Mouse (Mus musculus) forebrain, embryonic 16.5 days (tissue): ENCODE data around the gene Adamts10. TPM values are rescaled to one million over a fixed set of nuclear protein-coding genes. Genes with fewer than 3 reads are reported as not detected.

Experiments used
- polyA plus RNA-seq: library from polyadenylated mRNA; unstranded; fragments of >200 nt; fragmentation: Nextera tagmentation; extraction: Ambion mirVana; gene quantifications from 2 replicates; pipeline ENCODE4 v1.2.1, GENCODE M21; 2015

Gene Adamts10
- polyA plus RNA-seq, 1 experiment from 2014 or later: 49.8 TPM

Other genes starting within 250 kb of the Adamts10 start
- gene Zfp955b, start 234.7 kb upstream of the Adamts10 start, polyA plus RNA-seq: 23.8 and 24.4 TPM in 2 replicates
- 20.9 and 25.9 TPM in 2 replicates for gene Zfp81, start 165.3 kb upstream of the Adamts10 start, polyA plus RNA-seq
- gene Zfp101, start 129.6 kb upstream of the Adamts10 start, polyA plus RNA-seq: 21.0 and 24.2 TPM in 2 replicates
- 0.20 TPM in 1 of 2 replicates, not detected in the other for gene Actl9, start 91.3 kb upstream of the Adamts10 start, polyA plus RNA-seq
- gene Myo1f, start 31.5 kb downstream of the Adamts10 start, polyA plus RNA-seq: 1.9 and 2.0 TPM in 2 replicates
- gene Zfp414, start 104.9 kb downstream of the Adamts10 start, polyA plus RNA-seq: 49.0 and 58.2 TPM in 2 replicates
- 0.52 TPM in 1 of 2 replicates, not detected in the other for gene Pram1, start 113.9 kb downstream of the Adamts10 start, polyA plus RNA-seq
- 255 and 258 TPM in 2 replicates for gene Hnrnpm, start 162.7 kb downstream of the Adamts10 start, polyA plus RNA-seq
- 73.0 and 77.8 TPM in 2 replicates for gene March2, start 194.5 kb downstream of the Adamts10 start, polyA plus RNA-seq
- gene Rab11b, start 236.3 kb downstream of the Adamts10 start, polyA plus RNA-seq: 411 and 469 TPM in 2 replicates